Mouse (Mus musculus) brain, embryonic 14.5 days (tissue): ENCODE measurements at regions not wholly inside any gene's neighbourhood (a gene's known extent, or its start where the extent isn't known, plus 50 kb on each side); places are given as distances from the start of the nearest gene placed in this dataset.

Experiments
- CTCF ChIP-seq: fragments of 200-500 bp; IDR thresholded peaks from 2 replicates; pipeline ENCODE4 v1.5.1; 2012; ENCODE audit warnings: inconsistent platforms, mild to moderate bottlenecking, moderate library complexity, borderline replicate concordance; ENCODE audit not compliant: insufficient read depth, insufficient read length; ENCODE audit errors: extremely low read depth
- POLR2A ChIP-seq: fragments of 200-500 bp; IDR thresholded peaks from 2 replicates; pipeline ENCODE4 v1.6.1; 2012; ENCODE audit warnings: mild to moderate bottlenecking, inconsistent platforms, borderline replicate concordance; ENCODE audit not compliant: poor library complexity, insufficient read depth, insufficient read length, severe bottlenecking; ENCODE audit errors: extremely low read depth

- TF ChIP-seq POLR2A (no peak), CTCF (no peak)
Observed at GRCm38 (mm10) chr8:109250551-109250950, 243.3 kb upstream of the Pmfbp1 start.
